Mouse (Mus musculus): ENCODE data around the gene Zfp663.

DNA sequence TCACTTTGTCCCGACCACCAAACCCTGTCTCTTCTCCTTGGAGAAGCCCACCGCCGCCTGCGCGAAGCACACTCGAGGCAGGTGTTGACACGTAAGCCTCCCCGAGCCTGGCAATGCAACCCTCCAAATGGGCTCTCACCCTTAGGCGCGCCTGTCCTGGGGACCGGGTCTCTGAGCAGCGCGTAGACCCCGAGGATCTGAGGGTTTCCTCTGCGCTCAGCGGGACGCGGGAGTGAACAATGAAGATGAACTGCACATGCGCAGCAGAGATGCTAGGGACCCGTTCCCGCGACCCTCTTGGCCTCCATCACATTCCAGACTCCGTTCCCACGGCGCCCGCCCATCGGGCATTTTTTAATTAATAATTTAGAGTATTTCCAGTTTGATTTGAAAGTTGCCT lies at the start of gene Zfp663:
- TF ChIP-seq HCFC1 (IDR thresholded peaks at IDR 0.05; ENCODE audit: borderline replicate concordance, insufficient read depth, low read length) (no peak), MAFK (IDR thresholded peaks at IDR 0.05; ENCODE audit: insufficient read depth, low read depth, low read length) (no peak)
